Mouse (Mus musculus) spleen, adult 2 months (tissue): ENCODE data around the gene Macrod2. TPM values are rescaled to one million over a fixed set of nuclear protein-coding genes. Genes with fewer than 3 reads are reported as not detected.

Experiments used
- DNase-seq, 2 experiments: peaks; one replicate each; pipeline versions ENCODE4 v3.0.0 to v3.0.0-alpha.2; 2012 to 2021; ENCODE audit warnings: low spot score in 2 of 2, low read depth in 1 of 2
- H3K27ac ChIP-seq: fragments of 200-500 bp; 2 replicates; pipeline ENCODE4 v1.5.1; 2012; ENCODE audit warnings: low read length, inconsistent platforms; ENCODE audit not compliant: insufficient read depth
- H3K27me3 ChIP-seq: fragments of 200-500 bp; 2 replicates; pipeline ENCODE4 v1.6.1; 2012; ENCODE audit warnings: mild to moderate bottlenecking, moderate library complexity, low read length, inconsistent platforms; ENCODE audit not compliant: control insufficient read depth, insufficient read depth
- H3K36me3 ChIP-seq: fragments of 200-500 bp; 2 replicates; pipeline ENCODE4 v1.6.1; 2012; ENCODE audit warnings: mild to moderate bottlenecking, low read length, inconsistent platforms; ENCODE audit not compliant: control insufficient read depth, insufficient read depth
- H3K4me1 ChIP-seq: fragments of 200-500 bp; 2 replicates; pipeline ENCODE4 v1.6.1; 2011; ENCODE audit warnings: inconsistent platforms; ENCODE audit not compliant: control insufficient read depth, insufficient read depth, insufficient read length
- H3K4me3 ChIP-seq: fragments of 200-500 bp; 2 replicates; pipeline ENCODE4 v1.5.1; 2011; ENCODE audit warnings: mild to moderate bottlenecking, inconsistent platforms; ENCODE audit not compliant: insufficient read depth, insufficient read length; ENCODE audit errors: extremely low read depth
- CTCF ChIP-seq: fragments of 200-500 bp; IDR thresholded peaks from 2 replicates; pipeline ENCODE4 v1.5.1; 2011; ENCODE audit warnings: mild to moderate bottlenecking, inconsistent platforms; ENCODE audit not compliant: insufficient read depth, insufficient read length, insufficient replicate concordance; ENCODE audit errors: extremely low read depth
- POLR2A ChIP-seq: fragments of 200-500 bp; IDR thresholded peaks from 2 replicates; pipeline ENCODE4 v1.6.1; 2011; ENCODE audit warnings: low read depth, low read length, inconsistent platforms
- WGBS: fragments of 180-500 bp; shearing (Covaris S2); methylation state at CpG from one replicate; pipeline ENCODE4 v1.1.7; 2018; 5-methylcytosine and 5-hydroxymethylcytosine counted together
- polyA plus RNA-seq: library from polyadenylated mRNA; depleted of rRNA; stranded (reverse); fragments of >200 nt; gene quantifications from 2 replicates; pipeline ENCODE4 v1.2.3, GENCODE M21; 2012

Gene Macrod2
- polyA plus RNA-seq, 1 experiment = 2.2 TPM

- H3K27ac ChIP-seq = no peak overlapping the region
- no peaks in the 10 kb centered on the region for H3K27me3 ChIP-seq
- H3K4me3 ChIP-seq = no peak overlapping the region
- WGBS = 91% methylated on average over 2 of the region's 2 CpGs
- no peaks in the 10 kb centered on the region for H3K4me1 ChIP-seq
- TF ChIP-seq POLR2A = no peak
- no peak for TF ChIP-seq CTCF
- DNase-seq = no peak
- H3K36me3 ChIP-seq = no peaks in the 10 kb centered on the region
Observed at GRCm38 (mm10) chr2:140653978-140654377, 258.9 kb downstream of the Macrod2 start.

GRCm38 (mm10) chr2:140662673-140663072, 267.6 kb downstream of the Macrod2 start:
- Histone ChIP-seq H3K27me3 (no peaks in the 10 kb centered on the region), H3K4me3 (no peak overlapping the region), H3K27ac (no peak overlapping the region), H3K36me3 (no peaks in the 10 kb centered on the region), H3K4me1 (no peaks in the 10 kb centered on the region)
- DNase-seq = no peak
- 92% methylated on average over 5 of the region's 5 CpGs for WGBS
- TF ChIP-seq POLR2A (no peak), CTCF (no peak)

GRCm38 (mm10) chr2:140664381-140664780, 269.3 kb downstream of the Macrod2 start:
- no peak for TF ChIP-seq CTCF
- no peak for TF ChIP-seq POLR2A
- Histone ChIP-seq H3K4me1 (no peaks in the 10 kb centered on the region), H3K27me3 (no peaks in the 10 kb centered on the region), H3K4me3 (no peak overlapping the region), H3K36me3 (no peaks in the 10 kb centered on the region), H3K27ac (no peak overlapping the region)
- no peak for DNase-seq
- 88% methylated on average over 4 of the region's 4 CpGs for WGBS

- H3K4me1 ChIP-seq = no peaks in the 10 kb centered on the region
- H3K27ac ChIP-seq = no peak overlapping the region
- WGBS = 54% methylated on average over 7 of the region's 7 CpGs
- TF ChIP-seq CTCF (no peak), POLR2A (no peak)
- no peak overlapping the region for H3K4me3 ChIP-seq
- DNase-seq = no peak
- no peaks in the 10 kb centered on the region for H3K36me3 ChIP-seq
- H3K27me3 ChIP-seq = no peaks in the 10 kb centered on the region
Observed at GRCm38 (mm10) chr2:140666846-140667245, 271.7 kb downstream of the Macrod2 start.

GRCm38 (mm10) chr2:140667261-140668047, 272.3 kb downstream of the Macrod2 start:
- DNase-seq = no peak
- H3K27ac ChIP-seq = no peak overlapping the region
- H3K36me3 ChIP-seq = no peaks in the 10 kb centered on the region
- WGBS = 75% methylated on average over 13 of the region's 13 CpGs
- H3K27me3 ChIP-seq = no peaks in the 10 kb centered on the region
- H3K4me1 ChIP-seq = no peaks in the 10 kb centered on the region
- no peak overlapping the region for H3K4me3 ChIP-seq
- no peak for TF ChIP-seq CTCF

- Histone ChIP-seq H3K36me3 (no peaks in the 10 kb centered on the region), H3K27ac (no peak overlapping the region), H3K4me1 (no peaks in the 10 kb centered on the region), H3K4me3 (no peak overlapping the region), H3K27me3 (no peaks in the 10 kb centered on the region)
- no peak for DNase-seq
- TF ChIP-seq POLR2A = no peak
- TF ChIP-seq CTCF = no peak
- 19% methylated on average over 8 of the region's 8 CpGs for WGBS
Observed at GRCm38 (mm10) chr2:140668311-140668710, 273.2 kb downstream of the Macrod2 start.

- Histone ChIP-seq H3K27ac (no peak overlapping the region), H3K4me3 (no peak overlapping the region), H3K4me1 (no peaks in the 10 kb centered on the region), H3K36me3 (no peaks in the 10 kb centered on the region), H3K27me3 (no peaks in the 10 kb centered on the region)
- TF ChIP-seq POLR2A (no peak), CTCF (no peak)
- 85% methylated on average over 2 of the region's 2 CpGs for WGBS
- DNase-seq = no peak
Observed at GRCm38 (mm10) chr2:140669081-140669480, 274.0 kb downstream of the Macrod2 start.
